Mouse (Mus musculus): ENCODE data around the gene Slc17a7. TPM values are rescaled to one million over a fixed set of nuclear protein-coding genes. Genes with fewer than 3 reads are reported as not detected.
"Not testable (repeated sequence)": the region's sequence is repeated elsewhere in the genome, so short reads cannot be mapped to it uniquely, and the experiment has no call there.

The Slc17a7 gene
- total RNA-seq, 2 experiments from 2014 or later = not detected

DNA sequence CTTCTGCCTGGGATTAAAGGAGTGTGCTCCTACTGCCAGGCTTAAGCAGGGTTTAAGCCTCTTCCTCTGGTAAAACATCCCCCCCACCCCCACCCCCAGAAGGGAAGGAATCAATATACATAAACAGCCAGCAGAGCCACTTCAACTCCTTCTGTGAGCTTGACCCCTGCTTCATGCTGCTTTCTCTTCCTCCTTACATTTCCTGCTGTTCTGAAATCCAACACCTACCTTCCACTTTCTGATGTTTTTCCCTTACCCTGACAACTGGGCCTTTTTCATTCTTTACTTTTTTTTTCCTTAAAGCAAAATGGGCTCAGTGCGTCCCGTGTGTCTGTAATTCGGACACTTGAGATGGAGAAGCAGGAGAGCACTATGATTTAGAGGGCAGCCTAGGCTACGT, 13.4 kb upstream of the Slc17a7 start:
- ATAC-seq (replicated peaks; ENCODE audit: low FRiP score, low TSS enrichment, poor library complexity, severe bottlenecking) = no peak

DNA sequence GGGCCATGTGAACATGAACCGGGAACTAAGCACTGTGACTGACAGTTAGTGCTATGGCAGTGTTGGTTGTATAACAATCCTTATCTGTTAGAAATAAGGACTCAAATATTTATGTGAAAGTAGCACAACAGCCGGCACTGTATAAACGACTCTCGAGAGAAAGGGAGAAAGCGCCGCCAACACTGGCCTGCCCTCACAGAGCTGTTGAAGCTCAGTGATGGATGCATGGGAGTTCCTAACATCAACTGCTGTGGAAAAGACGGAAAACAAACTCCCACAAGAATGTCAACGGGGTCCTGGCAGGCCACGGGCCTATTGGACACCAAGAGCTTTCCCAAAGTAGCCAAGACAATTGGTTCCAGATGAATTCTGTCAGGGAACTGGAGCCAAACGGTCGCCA, 12.4 kb upstream of the Slc17a7 start:
- ATAC-seq (replicated peaks; ENCODE audit: low FRiP score, low TSS enrichment, poor library complexity, severe bottlenecking) = no peak

DNA sequence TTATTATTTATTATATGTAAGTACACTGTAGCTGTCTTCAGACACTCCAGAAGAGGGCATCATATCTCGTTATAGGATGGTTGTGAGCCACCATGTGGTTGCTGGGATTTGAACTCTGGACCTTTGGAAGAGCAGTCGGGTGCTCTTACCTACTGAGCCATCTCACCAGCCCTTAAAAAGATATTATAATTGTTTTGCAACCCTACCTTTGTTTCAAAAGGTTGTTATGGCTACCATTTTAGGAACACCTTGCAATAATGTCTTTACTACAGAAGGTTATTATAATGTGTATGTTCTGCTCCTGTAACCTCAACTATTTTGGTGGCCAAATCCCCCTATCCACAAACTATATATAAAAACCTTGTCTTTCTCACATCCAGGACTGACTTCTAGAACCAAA, 10.7 kb upstream of the Slc17a7 start:
- not testable (repeated sequence) for ATAC-seq (replicated peaks; ENCODE audit: low FRiP score, low TSS enrichment, poor library complexity, severe bottlenecking)

- no peak for ATAC-seq (replicated peaks; ENCODE audit: low FRiP score, low TSS enrichment, poor library complexity, severe bottlenecking)
Measured at GRCm38 (mm10) chr7:45153586-45153985, 10.2 kb upstream of the Slc17a7 start.

GRCm38 (mm10) chr7:45154096-45154992, 9.4 kb upstream of the Slc17a7 start, which contains the start of the genes Pih1d1 and Aldh16a1:
Gene Pih1d1 (plus strand): TSS chr7:45154303.
Gene Aldh16a1 (minus strand): TSS chr7:45154584.
- peak; percentile 93 for ATAC-seq (replicated peaks; ENCODE audit: low FRiP score, low TSS enrichment, poor library complexity, severe bottlenecking)

DNA sequence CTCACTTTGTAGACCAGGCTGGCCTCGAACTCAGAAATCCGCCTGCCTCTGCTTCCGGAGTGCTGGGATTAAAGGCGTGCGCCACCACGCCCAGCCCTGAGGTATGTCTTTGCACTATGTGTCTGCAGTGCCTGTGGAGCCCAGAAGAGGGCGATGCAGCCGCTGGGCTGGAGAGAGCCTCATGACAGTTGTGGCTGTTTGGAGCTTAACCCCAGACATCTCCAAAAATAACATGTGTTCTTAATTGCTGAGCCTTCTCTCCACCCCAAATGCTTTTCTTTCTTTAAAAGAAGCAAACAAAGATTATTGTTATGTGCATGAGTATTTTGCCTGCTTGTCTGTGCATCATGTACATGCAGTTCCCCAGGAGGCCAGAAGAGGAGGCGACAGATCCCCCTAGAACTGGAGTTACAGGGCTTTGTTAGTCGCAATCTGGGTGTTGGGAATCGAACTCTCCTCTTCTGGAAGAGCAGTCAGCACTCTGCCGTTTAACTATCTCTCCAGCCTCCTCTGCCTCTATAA, 8.7 kb upstream of the Slc17a7 start:
- ATAC-seq (replicated peaks; ENCODE audit: low FRiP score, low TSS enrichment, poor library complexity, severe bottlenecking) = peak; percentile 56

DNA sequence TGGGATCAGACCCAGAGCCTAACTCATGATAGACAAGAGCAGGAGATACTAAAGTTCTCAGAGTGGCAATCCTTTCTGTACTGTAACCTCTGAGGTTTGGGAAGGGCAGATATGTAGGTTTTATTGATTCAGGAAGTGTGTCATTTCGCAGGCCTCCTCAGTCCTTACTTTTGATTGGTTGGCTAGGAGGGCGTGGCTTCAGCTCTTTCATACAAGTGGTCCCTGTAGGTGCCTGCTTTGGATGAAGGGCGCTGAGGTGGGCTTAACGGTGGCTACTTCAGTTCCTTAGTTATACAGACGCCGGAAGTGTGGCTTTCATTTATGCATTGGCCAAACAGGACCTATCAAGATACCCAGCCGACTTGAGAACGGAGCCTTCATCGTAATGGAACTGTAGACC, 8.2 kb upstream of the Slc17a7 start:
- ATAC-seq (replicated peaks; ENCODE audit: low FRiP score, low TSS enrichment, poor library complexity, severe bottlenecking) = no peak

- no peak for ATAC-seq (replicated peaks; ENCODE audit: low FRiP score, low TSS enrichment, poor library complexity, severe bottlenecking)
Measured at GRCm38 (mm10) chr7:45156206-45156605, 7.5 kb upstream of the Slc17a7 start.

- ATAC-seq (replicated peaks; ENCODE audit: low FRiP score, low TSS enrichment, poor library complexity, severe bottlenecking) = no peak
Measured at GRCm38 (mm10) chr7:45157459-45157858, 6.3 kb upstream of the Slc17a7 start.

DNA sequence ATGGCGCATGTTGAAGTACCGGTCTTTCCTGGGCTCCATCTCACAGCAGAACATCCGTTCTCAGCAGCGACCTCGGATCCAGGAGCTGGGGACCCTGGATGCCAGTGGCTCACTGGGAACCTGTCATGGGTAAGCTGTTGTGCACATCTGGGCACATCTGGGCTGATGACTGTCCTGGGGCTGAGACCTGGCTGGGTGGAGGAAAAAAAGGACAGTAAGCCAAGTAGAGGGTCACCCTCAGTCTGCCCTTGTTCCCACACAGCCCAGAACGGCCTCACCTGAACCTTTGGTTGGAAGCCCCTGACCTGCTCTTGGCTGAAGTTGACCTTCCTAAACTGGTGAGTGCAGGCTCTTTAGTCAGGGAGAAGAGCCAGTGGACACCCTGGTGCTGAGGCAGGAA, 4.8 kb upstream of the Slc17a7 start:
- no peak for ATAC-seq (replicated peaks; ENCODE audit: low FRiP score, low TSS enrichment, poor library complexity, severe bottlenecking)

GRCm38 (mm10) chr7:45160316-45160800, 3.4 kb upstream of the Slc17a7 start:
- no peak for ATAC-seq (replicated peaks; ENCODE audit: low FRiP score, low TSS enrichment, poor library complexity, severe bottlenecking)

DNA sequence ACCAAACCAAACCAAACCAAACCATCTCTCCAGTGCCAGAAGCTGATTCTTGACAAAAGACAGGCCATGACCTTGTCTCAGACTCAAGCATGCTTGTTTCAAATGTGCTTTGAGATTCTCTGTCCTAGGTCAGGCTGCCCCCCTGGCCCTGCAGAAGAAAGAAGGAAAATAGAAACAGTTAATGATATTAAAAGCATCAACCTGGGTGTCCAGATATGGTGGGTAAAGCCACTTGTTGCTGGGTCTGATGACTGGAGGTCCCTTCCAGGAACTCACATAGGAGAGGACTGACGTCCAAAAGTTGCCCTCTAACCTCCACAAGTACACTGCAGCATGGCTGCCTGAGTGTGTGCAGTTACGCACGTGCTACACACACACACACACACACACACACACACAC, 2.9 kb upstream of the Slc17a7 start:
- no peak for ATAC-seq (replicated peaks; ENCODE audit: low FRiP score, low TSS enrichment, poor library complexity, severe bottlenecking)

DNA sequence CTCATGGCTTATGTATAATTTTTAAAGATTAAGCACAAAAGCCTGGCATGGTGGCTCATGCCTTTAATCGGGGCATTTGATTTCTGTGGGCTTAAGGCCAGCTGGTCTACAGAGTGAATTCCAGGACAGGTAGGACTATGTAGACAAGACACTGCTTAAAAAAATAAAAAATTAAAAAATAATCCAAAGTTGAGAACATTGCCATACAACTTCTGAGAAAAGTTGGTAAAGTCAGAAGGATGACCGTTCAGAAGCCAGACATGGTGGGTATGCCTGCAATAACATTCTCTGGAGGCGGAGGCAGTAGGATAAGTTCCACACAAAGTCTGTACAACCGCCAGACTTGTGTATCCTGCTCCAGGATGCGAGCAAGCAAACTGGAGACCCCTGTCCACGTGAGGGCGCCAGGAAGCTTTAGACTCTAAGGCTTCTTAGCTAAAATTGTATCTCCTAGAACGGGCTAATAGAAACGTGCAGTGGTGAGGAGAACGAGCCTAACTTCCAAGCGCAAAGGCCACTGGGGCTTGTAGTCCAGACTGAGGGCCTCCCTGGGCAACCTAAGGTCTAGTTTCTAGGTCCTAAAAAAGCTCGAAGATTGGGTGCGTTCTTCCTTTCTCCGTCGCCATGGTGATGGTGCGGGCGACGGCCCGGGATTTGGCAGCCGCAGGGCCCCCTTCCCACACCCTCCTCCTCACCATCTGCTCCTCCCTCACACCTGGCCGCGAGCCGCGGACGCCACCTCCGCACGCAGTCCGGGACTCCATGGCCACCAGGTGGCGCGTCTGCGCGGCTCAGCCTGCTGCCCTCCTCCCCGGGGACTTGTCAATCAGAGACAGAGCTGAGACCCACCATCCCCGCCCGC, 1.9 kb upstream of the Slc17a7 start:
- ATAC-seq (replicated peaks; ENCODE audit: low FRiP score, low TSS enrichment, poor library complexity, severe bottlenecking) = peak; percentile 82

- no peak for ATAC-seq (replicated peaks; ENCODE audit: low FRiP score, low TSS enrichment, poor library complexity, severe bottlenecking)
Measured at GRCm38 (mm10) chr7:45162551-45162950, 1.2 kb upstream of the Slc17a7 start.

GRCm38 (mm10) chr7:45162996-45163615, 643 bp upstream of the Slc17a7 start:
- ATAC-seq (replicated peaks; ENCODE audit: low FRiP score, low TSS enrichment, poor library complexity, severe bottlenecking) = no peak

- ATAC-seq (replicated peaks; ENCODE audit: low FRiP score, low TSS enrichment, poor library complexity, severe bottlenecking) = no peak
Measured at GRCm38 (mm10) chr7:45164833-45165232, 1.1 kb downstream of the Slc17a7 start.

- no peak for ATAC-seq (replicated peaks; ENCODE audit: low FRiP score, low TSS enrichment, poor library complexity, severe bottlenecking)
Measured at GRCm38 (mm10) chr7:45165701-45166100, 2.0 kb downstream of the Slc17a7 start.

GRCm38 (mm10) chr7:45166950-45167401, 3.2 kb downstream of the Slc17a7 start:
- ATAC-seq (replicated peaks; ENCODE audit: low FRiP score, low TSS enrichment, poor library complexity, severe bottlenecking) = no peak

DNA sequence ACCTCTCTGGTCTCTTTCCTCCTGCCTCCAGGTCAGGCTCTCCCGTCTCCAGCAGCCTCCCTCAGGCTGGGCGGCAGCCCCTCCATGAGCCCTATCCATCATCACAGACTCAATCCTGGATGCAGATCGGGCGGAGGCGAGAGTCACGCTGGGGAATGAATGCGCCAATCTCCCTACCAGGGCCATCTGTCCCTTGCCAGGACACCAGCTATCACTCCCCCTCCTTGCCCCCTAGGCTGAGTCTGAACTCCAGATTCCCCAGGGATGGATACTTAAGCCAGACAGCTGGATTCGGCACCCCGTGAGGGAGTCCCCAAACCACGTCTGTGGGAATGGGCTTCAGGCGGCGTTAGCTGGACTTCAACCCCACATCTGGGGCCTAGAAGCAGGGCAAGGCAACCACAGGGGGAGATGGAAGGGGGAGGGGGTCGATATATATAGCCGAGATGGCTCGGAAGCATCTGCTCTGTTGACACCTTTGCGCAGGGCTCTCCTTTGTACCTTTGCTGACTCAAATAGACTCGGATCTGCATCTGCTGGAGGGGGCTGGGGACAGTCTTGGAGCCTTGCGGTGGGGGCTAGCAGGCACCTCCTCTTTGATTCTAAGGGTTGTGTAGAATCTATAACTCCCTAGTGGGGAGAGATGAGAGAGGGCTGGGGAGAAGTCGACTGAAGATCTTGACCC, 4.2 kb downstream of the Slc17a7 start:
- ATAC-seq (replicated peaks; ENCODE audit: low FRiP score, low TSS enrichment, poor library complexity, severe bottlenecking) = no peak

Data from megakaryocyte-erythroid progenitor cell, adult 5-6 weeks (primary cell).